Mouse (Mus musculus) MEL (cell line): ENCODE results near the gene Cep152. TPM values are rescaled to one million over a fixed set of nuclear protein-coding genes. Genes with fewer than 3 reads are reported as not detected.

ENCODE experiments used
- DNase-seq: peaks from one replicate; pipeline ENCODE4 v3.0.0; 2011; ENCODE audit warnings: low read depth, low spot score
- H3K27ac ChIP-seq: 2 replicates; pipeline ENCODE4 v1.5.1; 2012; ENCODE audit warnings: low read depth, mild to moderate bottlenecking, control low read depth, low read length, moderate library complexity; ENCODE audit not compliant: control insufficient read depth
- H3K27me3 ChIP-seq, 2 experiments: fragments of 150-350 bp in 1 of 2; sonication (generic) in 1 of 2; 2 replicates each; pipeline ENCODE4 v1.6.1; 2012; ENCODE audit warnings: low read length in 2 of 2, mild to moderate bottlenecking in 2 of 2, improper control_type of control experiment in 1 of 2, moderate library complexity in 1 of 2; ENCODE audit not compliant: insufficient read depth in 2 of 2, control insufficient read depth in 1 of 2
- H3K36me3 ChIP-seq, 2 experiments: 2 replicates each; pipeline ENCODE4 v1.6.1; 2012 to 2014; ENCODE audit warnings: low read length in 2 of 2, improper control_type of control experiment in 1 of 2, inconsistent platforms in 1 of 2, mild to moderate bottlenecking in 1 of 2; ENCODE audit not compliant: insufficient read depth in 2 of 2, control insufficient read depth in 1 of 2
- H3K4me1 ChIP-seq, 2 experiments: fragments of 150-350 bp in 1 of 2; sonication (generic) in 1 of 2; 2 replicates each; pipeline ENCODE4 v1.6.1; 2012; ENCODE audit warnings: low read length in 2 of 2, improper control_type of control experiment in 1 of 2, mild to moderate bottlenecking in 1 of 2; ENCODE audit not compliant: insufficient read depth in 2 of 2, control insufficient read depth in 1 of 2
- H3K4me3 ChIP-seq, 2 experiments: fragments of 150-350 bp in 1 of 2; sonication (generic) in 1 of 2; 2 replicates each; pipeline ENCODE4 v1.5.1; 2012; ENCODE audit warnings: low read depth in 2 of 2, low read length in 2 of 2, mild to moderate bottlenecking in 2 of 2, moderate library complexity in 2 of 2, control low read depth in 1 of 2, improper control_type of control experiment in 1 of 2; ENCODE audit not compliant: control insufficient read depth in 1 of 2, insufficient read depth in 1 of 2
- H3K79me2 ChIP-seq: 2 replicates; pipeline ENCODE4 v1.6.1; 2012; ENCODE audit warnings: mild to moderate bottlenecking, low read length, moderate library complexity; ENCODE audit not compliant: control insufficient read depth, poor library complexity, insufficient read depth
- H3K9ac ChIP-seq: 2 replicates; pipeline ENCODE4 v1.6.1; 2012; ENCODE audit warnings: low read depth, mild to moderate bottlenecking, control low read depth, low read length, moderate library complexity; ENCODE audit not compliant: control insufficient read depth, poor library complexity, severe bottlenecking
- H3K9me3 ChIP-seq: fragments of 150-350 bp; sonication (generic); replicated peaks from 2 replicates; pipeline ENCODE4 v1.6.1; 2012; ENCODE audit warnings: mild to moderate bottlenecking, low read length, improper control_type of control experiment, moderate library complexity; ENCODE audit not compliant: insufficient read depth
- BHLHE40 ChIP-seq: IDR thresholded peaks from 2 replicates; pipeline ENCODE4 v1.6.1; 2012; ENCODE audit warnings: low read depth, mild to moderate bottlenecking, inconsistent platforms, low read length, improper control_type of control experiment, borderline replicate concordance
- CHD2 ChIP-seq: IDR thresholded peaks from 2 replicates; pipeline ENCODE4 v1.6.1; 2011; ENCODE audit warnings: low read length, improper control_type of control experiment
- CTCF ChIP-seq, 3 experiments: IDR thresholded peaks in 2 of 3; conservative IDR thresholded peaks in 1 of 3; 2 replicates each; pipeline ENCODE4 v1.5.1; 2011 to 2012; ENCODE audit warnings: low read length in 3 of 3, low read depth in 2 of 3, mild to moderate bottlenecking in 2 of 3, improper control_type of control experiment in 1 of 3, inconsistent platforms in 1 of 3, mixed read lengths in 1 of 3, moderate library complexity in 1 of 3; ENCODE audit not compliant: control insufficient read depth in 1 of 3, insufficient read depth in 1 of 3, poor library complexity in 1 of 3, severe bottlenecking in 1 of 3
- E2F4 ChIP-seq: IDR thresholded peaks from 2 replicates; pipeline ENCODE4 v1.6.1; 2011; ENCODE audit warnings: low read depth, low read length, improper control_type of control experiment, borderline replicate concordance
- ELF1 ChIP-seq: IDR thresholded peaks from 2 replicates; pipeline ENCODE4 v1.6.1; 2014; ENCODE audit warnings: low read depth, mild to moderate bottlenecking, inconsistent platforms, low read length, improper control_type of control experiment, moderate library complexity
- EP300 ChIP-seq, 2 experiments: IDR thresholded peaks; 2 replicates each; pipeline ENCODE4 v1.6.1; 2011; ENCODE audit warnings: improper control_type of control experiment in 2 of 2, low read length in 2 of 2, low read depth in 1 of 2, mild to moderate bottlenecking in 1 of 2
- GABPA ChIP-seq: IDR thresholded peaks from 2 replicates; pipeline ENCODE4 v1.6.1; 2012; ENCODE audit warnings: low read depth, mild to moderate bottlenecking, inconsistent platforms, low read length, improper control_type of control experiment, moderate library complexity
- HCFC1 ChIP-seq: IDR thresholded peaks from 2 replicates; pipeline ENCODE4 v1.6.1; 2012; ENCODE audit warnings: low read depth, mild to moderate bottlenecking, inconsistent platforms, low read length, improper control_type of control experiment, moderate library complexity
- JUND ChIP-seq: IDR thresholded peaks from 2 replicates; pipeline ENCODE4 v1.6.1; 2011; ENCODE audit warnings: low read depth, mild to moderate bottlenecking, improper control_type of control experiment, low read length
- MAFK ChIP-seq: IDR thresholded peaks from 2 replicates; pipeline ENCODE4 v1.6.1; 2011; ENCODE audit warnings: low read depth, mild to moderate bottlenecking, low read length, improper control_type of control experiment, borderline replicate concordance
- MAX ChIP-seq: IDR thresholded peaks from 2 replicates; pipeline ENCODE4 v1.6.1; 2011; ENCODE audit warnings: low read length, improper control_type of control experiment
- MAZ ChIP-seq: IDR thresholded peaks from 2 replicates; pipeline ENCODE4 v1.6.1; 2012; ENCODE audit warnings: low read depth, mild to moderate bottlenecking, inconsistent platforms, low read length, improper control_type of control experiment
- MEF2A ChIP-seq: IDR thresholded peaks from 2 replicates; pipeline ENCODE4 v1.6.1; 2014; ENCODE audit warnings: low read depth, mild to moderate bottlenecking, inconsistent platforms, low read length, improper control_type of control experiment; ENCODE audit not compliant: poor library complexity, insufficient replicate concordance, severe bottlenecking; ENCODE audit errors: extremely low read depth
- MXI1 ChIP-seq: IDR thresholded peaks from 2 replicates; pipeline ENCODE4 v1.6.1; 2011; ENCODE audit warnings: mild to moderate bottlenecking, low read depth, low read length, improper control_type of control experiment
- NELFE ChIP-seq: IDR thresholded peaks from 2 replicates; pipeline ENCODE4 v1.6.1; 2011; ENCODE audit warnings: low read depth, low read length, improper control_type of control experiment
- NRF1 ChIP-seq: IDR thresholded peaks from 2 replicates; pipeline ENCODE4 v1.6.1; 2014; ENCODE audit warnings: low read depth, mild to moderate bottlenecking, inconsistent platforms, low read length, improper control_type of control experiment, moderate library complexity; ENCODE audit not compliant: poor library complexity, insufficient read depth, severe bottlenecking
- POLR2AphosphoS2 ChIP-seq: IDR thresholded peaks from 2 replicates; pipeline ENCODE4 v1.6.1; 2011; ENCODE audit warnings: low read length, improper control_type of control experiment
- RAD21 ChIP-seq: IDR thresholded peaks from 2 replicates; pipeline ENCODE4 v1.6.1; 2011; ENCODE audit warnings: mild to moderate bottlenecking, low read depth, low read length, improper control_type of control experiment
- RCOR1 ChIP-seq: IDR thresholded peaks from 2 replicates; pipeline ENCODE4 v1.6.1; 2012; ENCODE audit warnings: low read depth, mild to moderate bottlenecking, inconsistent platforms, low read length, improper control_type of control experiment
- ZKSCAN1 ChIP-seq: IDR thresholded peaks from 2 replicates; pipeline ENCODE4 v1.6.1; 2012; ENCODE audit warnings: low read depth, mild to moderate bottlenecking, inconsistent platforms, low read length, improper control_type of control experiment, moderate library complexity
- ZMIZ1 ChIP-seq: IDR thresholded peaks from 2 replicates; pipeline ENCODE4 v1.6.1; 2012; ENCODE audit warnings: low read depth, mild to moderate bottlenecking, inconsistent platforms, low read length, improper control_type of control experiment, moderate library complexity
- ZNF384 ChIP-seq: IDR thresholded peaks from 2 replicates; pipeline ENCODE4 v1.6.1; 2012; ENCODE audit warnings: low read depth, mild to moderate bottlenecking, inconsistent platforms, low read length, improper control_type of control experiment
- polyA plus RNA-seq, 2 experiments: library from polyadenylated mRNA; stranded (reverse) in 1 of 2; unstranded in 1 of 2; fragments of >175 nt in 1 of 2; fragments of >200 nt in 1 of 2; gene quantifications; 2 replicates each; pipeline versions ENCODE4 v1.2.1 to v1.2.4; 2012; ENCODE audit warnings: low replicate concordance in 2 of 2, low read depth in 1 of 2; ENCODE audit not compliant: insufficient read length in 2 of 2, insufficient read depth in 1 of 2, missing spikeins in 1 of 2
- total RNA-seq: library from RNA; depleted of rRNA; stranded (reverse); fragments of 300-350 nt; gene quantifications from 2 replicates; pipeline ENCODE4 v1.2.3, GENCODE M21; 2012

Cep152 gene
- total and polyA plus RNA-seq, 3 experiments, result 13.9 to 14.1 TPM; not detected in 1

- H3K4me3 ChIP-seq, result no peak overlapping the region
- no peaks in the 10 kb centered on the region for H3K9me3 ChIP-seq
- H3K9ac ChIP-seq, result no peak overlapping the region
- no peak overlapping the region for H3K27ac ChIP-seq
- H3K27me3 ChIP-seq, result no peaks in the 10 kb centered on the region; a peak in 2 of 4 replicates
- DNase-seq, result no peak
- H3K4me1 ChIP-seq, result no peaks in the 10 kb centered on the region
- H3K79me2 ChIP-seq, result no peaks in the 10 kb centered on the region
- no peak for TF ChIP-seq MXI1
- TF ChIP-seq MAX, result no peak
- TF ChIP-seq BHLHE40, result no peak
- no peak for TF ChIP-seq MAFK
- TF ChIP-seq MEF2A, result no peak
- TF ChIP-seq NRF1, result no peak
- no peak for TF ChIP-seq E2F4
- no peak for TF ChIP-seq MAZ
- H3K36me3 ChIP-seq, result no peaks in the 10 kb centered on the region
Observed at GRCm38 (mm10) chr2:125653286-125653685, 28.4 kb upstream of the Cep152 start.

- Histone ChIP-seq H3K4me1 (no peaks in the 10 kb centered on the region), H3K27me3 (no peaks in the 10 kb centered on the region; a peak in 2 of 4 replicates), H3K79me2 (no peaks in the 10 kb centered on the region), H3K9ac (no peak overlapping the region)
- DNase-seq, result no peak
- TF ChIP-seq RCOR1 (no peak), ZMIZ1 (no peak), NELFE (no peak), MEF2A (no peak), RAD21 (no peak), ZKSCAN1 (no peak), ZNF384 (no peak), MAX (no peak), JUND (no peak), CTCF (IDR thresholded peaks at IDR 0.05 in 2 of 3, conservative IDR thresholded peaks at IDR 0.05 in 1 of 3; ENCODE audit: control insufficient read depth in 1 of 3, insufficient read depth in 1 of 3, low read depth in 2 of 3, low read length in 3 of 3, poor library complexity in 1 of 3, severe bottlenecking in 1 of 3) (no peak), MXI1 (no peak), EP300 (IDR thresholded peaks at IDR 0.05; ENCODE audit: low read depth in 1 of 2, low read length in 2 of 2) (no peak), GABPA (no peak), POLR2AphosphoS2 (no peak), CHD2 (no peak), ELF1 (no peak), E2F4 (no peak), HCFC1 (no peak)
- TF ChIP-seq, all 39 proteins: peak for 0
- no peak overlapping the region for H3K27ac ChIP-seq
- no peak overlapping the region for H3K4me3 ChIP-seq
- H3K9me3 ChIP-seq, result no peaks in the 10 kb centered on the region
- no peaks in the 10 kb centered on the region for H3K36me3 ChIP-seq
Observed at GRCm38 (mm10) chr2:125651563-125651962, 26.6 kb upstream of the Cep152 start.
